Mouse (Mus musculus) stomach, embryonic 16.5 days (tissue): ENCODE measurements around the gene Trim30d. TPM values are rescaled to one million over a fixed set of nuclear protein-coding genes. Genes with fewer than 3 reads are reported as not detected.

Experiments
- polyA plus RNA-seq: library from polyadenylated mRNA; unstranded; fragments of >200 nt; fragmentation: Nextera tagmentation; extraction: Ambion mirVana; gene quantifications from 2 replicates; pipeline ENCODE4 v1.2.1, GENCODE M21; 2015

Gene Trim30d
- polyA plus RNA-seq, 1 experiment from 2014 or later = 0.62 TPM

Other genes with a start within 250 kb of the Trim30d start
- gene Trim5, start 219.8 kb downstream of the Trim30d start, polyA plus RNA-seq = 0.54 and 0.62 TPM in 2 replicates
- gene Trim12a, start 192.4 kb downstream of the Trim30d start, polyA plus RNA-seq = 5.3 and 6.1 TPM in 2 replicates
- not detected in 2 replicates for gene Trim34b, start 178.4 kb downstream of the Trim30d start, polyA plus RNA-seq
- 2.8 TPM in 2 replicates for gene Trim12c, start 154.5 kb downstream of the Trim30d start, polyA plus RNA-seq
- 0.22 and 0.31 TPM in 2 replicates for gene Trim30b, start 138.0 kb downstream of the Trim30d start, polyA plus RNA-seq
- 0.25 and 0.26 TPM in 2 replicates for gene Trim30c, start 107.0 kb downstream of the Trim30d start, polyA plus RNA-seq
- gene Trim30a, start 42.7 kb downstream of the Trim30d start, polyA plus RNA-seq = 1.8 and 2.4 TPM in 2 replicates
- gene Olfr651, start 42.3 kb upstream of the Trim30d start, polyA plus RNA-seq = not detected in 2 replicates
- not detected in 2 replicates for gene Olfr652, start 53.1 kb upstream of the Trim30d start, polyA plus RNA-seq
- gene Olfr653, start 69.5 kb upstream of the Trim30d start, polyA plus RNA-seq = not detected in 2 replicates
- not detected in 2 replicates for gene Olfr654, start 79.2 kb upstream of the Trim30d start, polyA plus RNA-seq
- not detected in 2 replicates for gene Olfr655, start 93.9 kb upstream of the Trim30d start, polyA plus RNA-seq
- not detected in 2 replicates for gene Olfr656, start 106.1 kb upstream of the Trim30d start, polyA plus RNA-seq
- not detected in 2 replicates for gene Olfr657, start 116.9 kb upstream of the Trim30d start, polyA plus RNA-seq
- gene Olfr658, start 139.5 kb upstream of the Trim30d start, polyA plus RNA-seq = not detected in 2 replicates
- gene Olfr659, start 158.9 kb upstream of the Trim30d start, polyA plus RNA-seq = not detected in 2 replicates
- gene Olfr661, start 178.7 kb upstream of the Trim30d start, polyA plus RNA-seq = not detected in 2 replicates